8 mouse cellular contexts compared by ENCODE assay signal in the genomic region with DNA sequence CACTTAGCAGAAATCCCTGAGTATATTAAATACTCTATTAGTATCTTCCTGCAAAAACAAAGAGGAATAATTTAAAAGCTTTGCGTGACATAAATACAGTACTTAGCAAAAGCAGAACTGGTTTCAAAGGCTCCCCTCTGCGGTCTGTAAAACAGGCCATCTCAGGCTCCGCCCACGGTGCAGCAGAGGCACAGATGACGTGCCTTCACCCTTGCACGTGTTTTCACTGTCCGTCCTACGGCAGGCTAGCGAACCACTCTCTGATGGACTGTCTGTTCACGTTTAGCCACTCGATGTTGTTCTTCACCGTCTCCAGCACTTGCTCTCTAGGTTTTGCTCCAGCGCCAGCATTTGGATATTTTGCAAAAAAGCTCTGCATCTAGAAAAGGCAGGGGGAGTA.
DNase-seq lines count a peak whose midpoint lies in the region; ATAC-seq lines count a peak whose summit lies in the region.

No protein-coding gene starts in this region.

- H3K27ac ChIP-seq in liver, embryonic 12.5 days, result no peak overlapping the region
- H3K27ac ChIP-seq in embryonic facial prominence, embryonic 13.5 days, result no peak overlapping the region
- H3K27ac ChIP-seq in forebrain, embryonic 12.5 days, result no peak overlapping the region

- 33% methylated on average over 13 of the region's 13 CpGs for WGBS in liver, embryonic 12.5 days (ENCODE audit: insufficient replicate concordance)
- WGBS in embryonic facial prominence, embryonic 13.5 days, result 46% methylated on average over 13 of the region's 13 CpGs
- whole genome bisulfite sequencing in forebrain, embryonic 12.5 days, result 65% methylated on average over 13 of the region's 13 CpGs

- no peaks in the 10 kb centered on the region for H3K4me1 ChIP-seq in liver, embryonic 12.5 days
- no peaks in the 10 kb centered on the region for H3K4me1 ChIP-seq in embryonic facial prominence, embryonic 13.5 days
- H3K4me1 ChIP-seq in forebrain, embryonic 12.5 days, result no peaks in the 10 kb centered on the region

- no peaks in the 10 kb centered on the region for H3K27me3 ChIP-seq in liver, embryonic 12.5 days (replicated peaks)
- no peaks in the 10 kb centered on the region for H3K27me3 ChIP-seq in embryonic facial prominence, embryonic 13.5 days
- no peaks in the 10 kb centered on the region for H3K27me3 ChIP-seq in forebrain, embryonic 12.5 days

- no peak overlapping the region for H3K4me3 ChIP-seq in liver, embryonic 12.5 days
- H3K4me3 ChIP-seq in embryonic facial prominence, embryonic 13.5 days, result no peak overlapping the region
- H3K4me3 ChIP-seq in forebrain, embryonic 12.5 days (replicated peaks), result no peak overlapping the region

- H3K9ac ChIP-seq in liver, embryonic 12.5 days, result no peak overlapping the region
- H3K9ac ChIP-seq in embryonic facial prominence, embryonic 13.5 days, result no peak overlapping the region
- H3K9ac ChIP-seq in forebrain, embryonic 12.5 days, result no peak overlapping the region

- no peak for ATAC-seq in CD4-positive, CD25-positive, alpha-beta regulatory T cell, adult 4 months
- no peak for ATAC-seq in liver, embryonic 12.5 days
- ATAC-seq in embryonic facial prominence, embryonic 13.5 days (ENCODE audit: insufficient number of reproducible peaks, insufficient read depth, low FRiP score, low TSS enrichment, low read depth), result no peak
- no peak for ATAC-seq in forebrain, embryonic 12.5 days (ENCODE audit: low FRiP score)

- peak; percentile 5 for DNase-seq in CD4-positive, CD25-positive, alpha-beta regulatory T cell, adult 2 months (ENCODE audit: low read depth, low spot score)
- peak; percentile 29 for DNase-seq in liver
- peak; percentile 30 to 49 for DNase-seq in monocyte, adult 2 months (ENCODE audit: low read depth in 1 of 2, low spot score in 2 of 2)
- no peak for DNase-seq in cerebellum, adult 8-10 months

- no peak overlapping the region for H3K4me2 ChIP-seq in liver, embryonic 12.5 days
- peak overlapping the region; percentile 45 for H3K4me2 ChIP-seq in embryonic facial prominence, embryonic 13.5 days
- H3K4me2 ChIP-seq in forebrain, embryonic 12.5 days, result no peak overlapping the region

- H3K9me3 ChIP-seq in liver, embryonic 12.5 days (replicated peaks), result no peaks in the 10 kb centered on the region
- H3K9me3 ChIP-seq in embryonic facial prominence, embryonic 13.5 days, result no peaks in the 10 kb centered on the region
- no peaks in the 10 kb centered on the region for H3K9me3 ChIP-seq in forebrain, embryonic 12.5 days

- no peaks in the 10 kb centered on the region for H3K36me3 ChIP-seq in liver, embryonic 12.5 days
- H3K36me3 ChIP-seq in embryonic facial prominence, embryonic 13.5 days, result no peaks in the 10 kb centered on the region
- no peaks in the 10 kb centered on the region for H3K36me3 ChIP-seq in forebrain, embryonic 12.5 days (replicated peaks)
